Mouse (Mus musculus) cerebellum, adult 9-11 months (tissue): ENCODE measurements around the gene Kif17.

ENCODE experiments used
- DNase-seq: peaks from one replicate; pipeline ENCODE4 v3.0.0; 2022

Gene Kif17

GRCm38 (mm10) chr4:138261843-138262681 lies 11.8 kb downstream of the Kif17 start:
- DNase-seq: peak; percentile 82

- DNase-seq: no peak
These were observed 17.6 kb downstream of the Kif17 start for GRCm38 (mm10) chr4:138267869-138268268.

- no peak for DNase-seq
These were observed 22.1 kb downstream of the Kif17 start for GRCm38 (mm10) chr4:138272011-138272997.

GRCm38 (mm10) chr4:138278346-138278745 lies 28.1 kb downstream of the Kif17 start:
- DNase-seq: no peak

GRCm38 (mm10) chr4:138282834-138283233 lies 32.6 kb downstream of the Kif17 start:
- peak; percentile 68 for DNase-seq

GRCm38 (mm10) chr4:138286411-138286810 lies 36.2 kb downstream of the Kif17 start:
- DNase-seq: no peak

- no peak for DNase-seq
These were observed 38.5 kb downstream of the Kif17 start for GRCm38 (mm10) chr4:138288691-138289090.

GRCm38 (mm10) chr4:138292028-138292427 lies 41.8 kb downstream of the Kif17 start:
- DNase-seq: no peak

- DNase-seq: no peak
These were observed 43.2 kb downstream of the Kif17 start for GRCm38 (mm10) chr4:138293261-138293948.

- DNase-seq: no peak
These were observed 43.8 kb downstream of the Kif17 start for GRCm38 (mm10) chr4:138293949-138294550.

- DNase-seq: no peak
These were observed 51.1 kb downstream of the Kif17 start for GRCm38 (mm10) chr4:138301271-138301780.

- no peak for DNase-seq
These were observed 52.8 kb downstream of the Kif17 start for GRCm38 (mm10) chr4:138303011-138303410.

- DNase-seq: peak; percentile 65
These were observed 53.5 kb downstream of the Kif17 start for GRCm38 (mm10) chr4:138303742-138304141.

- peak; percentile 99 for DNase-seq
These were observed 54.3 kb downstream of the Kif17 start, which contains the start of gene Ddost for GRCm38 (mm10) chr4:138304340-138305104. Gene Ddost, plus strand, starts transcription at chr4:138304730.

GRCm38 (mm10) chr4:138307025-138307424 lies 56.8 kb downstream of the Kif17 start:
- DNase-seq: no peak

GRCm38 (mm10) chr4:138307739-138308138 lies 57.5 kb downstream of the Kif17 start:
- no peak for DNase-seq

- DNase-seq: no peak
These were observed 60.2 kb downstream of the Kif17 start for GRCm38 (mm10) chr4:138310311-138310910.

GRCm38 (mm10) chr4:138311595-138311994 lies 61.4 kb downstream of the Kif17 start:
- peak; percentile 62 for DNase-seq

- DNase-seq: no peak
These were observed 61.9 kb downstream of the Kif17 start for GRCm38 (mm10) chr4:138312105-138312504.

GRCm38 (mm10) chr4:138313021-138313420 lies 62.8 kb downstream of the Kif17 start:
- DNase-seq: no peak

GRCm38 (mm10) chr4:138313795-138314194 lies 63.6 kb downstream of the Kif17 start:
- DNase-seq: no peak
